Mouse (Mus musculus): ENCODE measurements around the gene Pnma3. TPM values are rescaled to one million over a fixed set of nuclear protein-coding genes. Genes with fewer than 3 reads are reported as not detected.
"Not testable (repeated sequence)": the region's sequence is repeated elsewhere in the genome, so short reads cannot be mapped to it uniquely, and the experiment has no call there.

Pnma3 gene
- polyA plus RNA-seq (2015; fragmentation: Nextera tagmentation; extraction: Ambion mirVana), result 4.4 and 6.6 TPM in 2 replicates

- Histone ChIP-seq H3K27me3 (replicated peaks; ENCODE audit: control insufficient read depth, insufficient read depth, low read length) (no peaks in the 10 kb centered on the region), H3K9me3 (ENCODE audit: control insufficient read depth, low read length) (no peaks in the 10 kb centered on the region), H3K9ac (ENCODE audit: low read depth, low read length) (peak within 1 kb of the TSS; percentile 69), H3K36me3 (ENCODE audit: control insufficient read depth, insufficient read depth, low read length) (no peaks in the 10 kb centered on the region), H3K4me3 (ENCODE audit: low read length) (peak within 1 kb of the TSS; percentile 49), H3K4me1 (ENCODE audit: control insufficient read depth, insufficient read depth, low read depth, low read length) (no peaks in the 10 kb centered on the region), H3K4me2 (ENCODE audit: low read length) (peak within 1 kb of the TSS; percentile 68), H3K27ac (ENCODE audit: low read depth, low read length) (peak within 1 kb of the TSS; percentile 48)
- WGBS, result 22% methylated on average over 7 of the region's 7 CpGs
- no peak for ATAC-seq
Measured at GRCm38 (mm10) chrX:73064415-73064793, at the start of gene Pnma3. Gene Pnma3, plus strand, starts transcription at chrX:73064787.

DNA sequence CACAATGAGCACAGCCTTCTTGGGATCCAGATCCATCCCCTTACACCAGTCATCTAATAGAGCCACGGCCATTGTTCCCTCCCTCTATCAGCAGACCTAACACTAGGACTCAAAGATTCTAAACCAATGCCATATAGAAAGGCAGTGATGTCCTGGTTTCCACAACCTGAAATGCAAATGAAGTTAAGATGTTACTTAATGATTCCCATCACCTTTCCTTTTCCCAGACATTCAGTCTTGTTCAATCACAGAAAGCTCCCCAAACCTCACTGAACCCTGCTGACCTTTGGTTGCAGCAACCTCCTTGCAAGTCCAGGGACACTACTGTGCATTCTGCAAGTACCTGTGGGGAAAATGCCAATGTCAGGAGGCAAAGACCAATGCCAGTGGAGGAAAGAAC, 27.6 kb upstream of the Pnma3 start, which contains the start of gene Pnma5:
Gene Pnma5, minus strand, starts transcription at position 101 of the 400 bp plus-strand sequence.
- Histone ChIP-seq H3K27me3 (replicated peaks; ENCODE audit: control insufficient read depth, insufficient read depth, low read length) (no peaks in the 10 kb centered on the region), H3K4me2 (ENCODE audit: low read length) (no peak within 1 kb of the TSS), H3K4me1 (ENCODE audit: control insufficient read depth, insufficient read depth, low read depth, low read length) (no peaks in the 10 kb centered on the region), H3K36me3 (ENCODE audit: control insufficient read depth, insufficient read depth, low read length) (no peaks in the 10 kb centered on the region), H3K9ac (ENCODE audit: low read depth, low read length) (no peak within 1 kb of the TSS), H3K9me3 (ENCODE audit: control insufficient read depth, low read length) (no peaks in the 10 kb centered on the region), H3K27ac (ENCODE audit: low read depth, low read length) (no peak within 1 kb of the TSS), H3K4me3 (ENCODE audit: low read length) (no peak within 1 kb of the TSS)
- 88% methylated on average over 1 of the region's 1 CpGs for WGBS
- ATAC-seq, result no peak

- ATAC-seq, result no peak
- Histone ChIP-seq H3K36me3 (ENCODE audit: control insufficient read depth, insufficient read depth, low read length) (no peaks in the 10 kb centered on the region), H3K4me1 (ENCODE audit: control insufficient read depth, insufficient read depth, low read depth, low read length) (no peaks in the 10 kb centered on the region), H3K4me2 (ENCODE audit: low read length) (no peak overlapping the region), H3K27ac (ENCODE audit: low read depth, low read length) (no peak overlapping the region), H3K9ac (ENCODE audit: low read depth, low read length) (no peak overlapping the region), H3K27me3 (replicated peaks; ENCODE audit: control insufficient read depth, insufficient read depth, low read length) (no peaks in the 10 kb centered on the region), H3K4me3 (ENCODE audit: low read length) (no peak overlapping the region), H3K9me3 (ENCODE audit: control insufficient read depth, low read length) (no peaks in the 10 kb centered on the region)
- WGBS, result 87% methylated on average over 8 of the region's 8 CpGs
Measured at GRCm38 (mm10) chrX:73038831-73039230, 25.8 kb upstream of the Pnma3 start.

DNA sequence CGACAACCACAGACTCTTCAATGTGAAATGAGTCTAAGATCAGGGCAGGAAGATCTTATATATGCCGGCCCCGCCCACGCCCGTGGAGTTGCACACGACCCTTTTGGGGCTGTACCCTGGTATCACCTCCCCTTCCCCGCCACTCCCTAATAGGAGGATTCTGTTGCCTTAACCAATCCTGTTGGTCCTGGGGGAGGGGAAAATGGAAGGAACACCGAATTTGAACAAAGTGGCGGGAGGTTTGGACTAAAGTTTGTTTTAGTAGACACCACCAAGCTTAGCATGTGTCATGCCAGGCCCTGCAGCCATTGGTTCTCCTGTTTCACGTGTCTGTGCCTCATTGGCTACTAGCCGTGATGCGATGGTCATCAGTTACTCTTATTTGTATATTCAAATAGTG, 24.9 kb upstream of the Pnma3 start:
- Histone ChIP-seq H3K27ac (ENCODE audit: low read depth, low read length) (no peak overlapping the region), H3K4me3 (ENCODE audit: low read length) (no peak overlapping the region), H3K9ac (ENCODE audit: low read depth, low read length) (no peak overlapping the region), H3K4me1 (ENCODE audit: control insufficient read depth, insufficient read depth, low read depth, low read length) (no peaks in the 10 kb centered on the region), H3K36me3 (ENCODE audit: control insufficient read depth, insufficient read depth, low read length) (no peaks in the 10 kb centered on the region), H3K9me3 (ENCODE audit: control insufficient read depth, low read length) (no peaks in the 10 kb centered on the region), H3K4me2 (ENCODE audit: low read length) (no peak overlapping the region), H3K27me3 (replicated peaks; ENCODE audit: control insufficient read depth, insufficient read depth, low read length) (no peaks in the 10 kb centered on the region)
- 84% methylated on average over 12 of the region's 12 CpGs for WGBS
- no peak for ATAC-seq

- WGBS, result 18% methylated on average over 14 of the region's 14 CpGs
- H3K9ac ChIP-seq (ENCODE audit: low read depth, low read length), result no peak overlapping the region
- no peaks in the 10 kb centered on the region for H3K4me1 ChIP-seq (ENCODE audit: control insufficient read depth, insufficient read depth, low read depth, low read length)
- peak; percentile 98 for ATAC-seq
- no peaks in the 10 kb centered on the region for H3K9me3 ChIP-seq (ENCODE audit: control insufficient read depth, low read length)
- H3K4me3 ChIP-seq (ENCODE audit: low read length), result no peak overlapping the region
- peak overlapping the region; percentile 59; the same call in 1 of the 2 replicates for H3K27ac ChIP-seq (ENCODE audit: low read depth, low read length)
- no peaks in the 10 kb centered on the region for H3K27me3 ChIP-seq (replicated peaks; ENCODE audit: control insufficient read depth, insufficient read depth, low read length)
- no peaks in the 10 kb centered on the region for H3K36me3 ChIP-seq (ENCODE audit: control insufficient read depth, insufficient read depth, low read length)
- peak overlapping the region; percentile 23 for H3K4me2 ChIP-seq (ENCODE audit: low read length)
Measured at GRCm38 (mm10) chrX:73053860-73054563, 10.6 kb upstream of the Pnma3 start.

DNA sequence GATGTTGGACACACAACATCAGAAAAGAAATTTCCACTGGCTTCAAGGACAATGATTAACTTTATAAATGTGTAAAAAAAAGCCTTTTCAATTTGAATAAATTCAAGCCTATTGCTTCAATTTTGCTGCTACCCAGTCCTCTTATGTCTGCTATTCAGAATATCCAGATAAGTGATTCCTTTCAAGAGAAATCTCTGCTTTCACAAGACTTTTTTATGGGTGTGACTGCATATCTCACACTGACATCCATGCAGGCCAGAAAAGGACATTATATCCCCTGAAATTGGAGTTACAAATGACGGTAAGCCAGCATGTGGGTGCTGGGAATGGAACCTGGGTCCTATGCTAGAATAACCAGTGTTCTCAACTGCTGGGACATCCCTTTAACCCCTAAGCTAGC, 3.1 kb upstream of the Pnma3 start:
- Histone ChIP-seq H3K36me3 (ENCODE audit: control insufficient read depth, insufficient read depth, low read length) (no peaks in the 10 kb centered on the region), H3K9ac (ENCODE audit: low read depth, low read length) (no peak overlapping the region)
- WGBS, result 88% methylated on average over 1 of the region's 1 CpGs

GRCm38 (mm10) chrX:73062323-73062722, 2.3 kb upstream of the Pnma3 start:
- H3K9ac ChIP-seq (ENCODE audit: low read depth, low read length), result no peak overlapping the region
- H3K36me3 ChIP-seq (ENCODE audit: control insufficient read depth, insufficient read depth, low read length), result no peaks in the 10 kb centered on the region
- no peak overlapping the region for H3K4me2 ChIP-seq (ENCODE audit: low read length)
- no peaks in the 10 kb centered on the region for H3K4me1 ChIP-seq (ENCODE audit: control insufficient read depth, insufficient read depth, low read depth, low read length)
- no peak overlapping the region for H3K4me3 ChIP-seq (ENCODE audit: low read length)
- WGBS, result 54% methylated on average over 5 of the region's 5 CpGs
- no peak overlapping the region for H3K27ac ChIP-seq (ENCODE audit: low read depth, low read length)
- H3K27me3 ChIP-seq (replicated peaks; ENCODE audit: control insufficient read depth, insufficient read depth, low read length), result no peaks in the 10 kb centered on the region
- ATAC-seq, result no peak
- H3K9me3 ChIP-seq (ENCODE audit: control insufficient read depth, low read length), result no peaks in the 10 kb centered on the region

More for the DNA sequence above, 3.1 kb upstream of the Pnma3 start:
- Histone ChIP-seq H3K9me3 (ENCODE audit: control insufficient read depth, low read length) (no peaks in the 10 kb centered on the region), H3K4me2 (ENCODE audit: low read length) (no peak overlapping the region), H3K4me1 (ENCODE audit: control insufficient read depth, insufficient read depth, low read depth, low read length) (no peaks in the 10 kb centered on the region), H3K4me3 (ENCODE audit: low read length) (no peak overlapping the region), H3K27me3 (replicated peaks; ENCODE audit: control insufficient read depth, insufficient read depth, low read length) (no peaks in the 10 kb centered on the region), H3K27ac (ENCODE audit: low read depth, low read length) (no peak overlapping the region)
- no peak for ATAC-seq

- ATAC-seq, result peak; percentile 92
- Histone ChIP-seq H3K36me3 (ENCODE audit: control insufficient read depth, insufficient read depth, low read length) (no peaks in the 10 kb centered on the region), H3K4me3 (ENCODE audit: low read length) (peak overlapping the region; percentile 49), H3K4me1 (ENCODE audit: control insufficient read depth, insufficient read depth, low read depth, low read length) (no peaks in the 10 kb centered on the region), H3K27me3 (replicated peaks; ENCODE audit: control insufficient read depth, insufficient read depth, low read length) (no peaks in the 10 kb centered on the region), H3K27ac (ENCODE audit: low read depth, low read length) (peak overlapping the region; percentile 48), H3K9me3 (ENCODE audit: control insufficient read depth, low read length) (no peaks in the 10 kb centered on the region), H3K4me2 (ENCODE audit: low read length) (peak overlapping the region; percentile 68), H3K9ac (ENCODE audit: low read depth, low read length) (peak overlapping the region; percentile 69)
- WGBS, result 33% methylated on average over 23 of the region's 24 CpGs
Measured at GRCm38 (mm10) chrX:73063512-73064414, 824 bp upstream of the Pnma3 start.

DNA sequence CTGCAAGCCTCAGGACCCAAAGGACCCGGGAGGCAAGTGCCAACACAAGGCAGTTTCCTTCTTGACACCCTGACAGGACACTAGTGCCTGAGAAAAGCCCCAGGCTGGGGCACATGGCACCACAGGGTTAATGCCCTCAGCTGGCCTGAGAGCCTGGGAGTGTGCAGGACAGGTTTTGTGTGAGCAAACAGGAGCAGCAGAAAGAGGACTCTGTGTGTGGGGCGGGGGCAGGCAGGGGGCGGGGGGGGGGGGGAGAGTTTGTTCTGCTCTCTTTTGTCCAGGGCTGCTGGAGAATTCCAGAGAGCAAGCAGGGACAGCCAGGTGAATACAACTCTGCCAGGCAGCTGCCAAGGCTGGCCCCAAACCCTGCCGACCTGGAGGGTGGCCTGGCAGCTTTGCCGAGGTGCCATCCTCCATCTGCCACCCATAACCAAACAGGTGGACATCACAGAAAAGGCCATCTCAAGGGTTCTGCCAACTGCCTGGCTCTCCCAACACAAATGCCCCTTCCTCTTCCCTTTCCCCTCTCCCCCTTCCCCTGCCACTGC, 2.3 kb downstream of the Pnma3 start:
- H3K4me1 ChIP-seq (ENCODE audit: control insufficient read depth, insufficient read depth, low read depth, low read length), result not testable (repeated sequence)
- WGBS, result no CpG with 5 or more reads among the region's 5 CpGs

More for the DNA sequence above, 2.3 kb downstream of the Pnma3 start:
- not testable (repeated sequence) for H3K27me3 ChIP-seq (replicated peaks; ENCODE audit: control insufficient read depth, insufficient read depth, low read length); ATAC-seq; H3K27ac ChIP-seq (ENCODE audit: low read depth, low read length); H3K9ac ChIP-seq (ENCODE audit: low read depth, low read length); H3K36me3 ChIP-seq (ENCODE audit: control insufficient read depth, insufficient read depth, low read length); H3K4me3 ChIP-seq (ENCODE audit: low read length); H3K9me3 ChIP-seq (ENCODE audit: control insufficient read depth, low read length); H3K4me2 ChIP-seq (ENCODE audit: low read length)
